Mouse (Mus musculus) kidney, postnatal 10 days (tissue): ENCODE measurements around the gene Gm26657.

Experiments used
- DNase-seq: peaks from one replicate; pipeline ENCODE4 v3.0.0; 2021; ENCODE audit warnings: mixed read lengths

Gene Gm26657

GRCm38 (mm10) chr4:56767861-56768284, 28.0 kb downstream of the Gm26657 start:
- no peak for DNase-seq

GRCm38 (mm10) chr4:56768913-56769312, 29.0 kb downstream of the Gm26657 start:
- no peak for DNase-seq

GRCm38 (mm10) chr4:56771065-56771464, 31.2 kb downstream of the Gm26657 start:
- no peak for DNase-seq
